Mouse (Mus musculus) retina, postnatal 1 day (tissue): Measurements from ENCODE around the gene Phykpl.
A peak's percentile ranks its signal among the peaks of the same experiment; 100 is the strongest.
"Not testable (repeated sequence)": the region's sequence is repeated elsewhere in the genome, so short reads cannot be mapped to it uniquely, and the experiment has no call there.

Experiments
- DNase-seq: peaks from one replicate; pipeline ENCODE4 v3.0.0-alpha.2; 2012

The Phykpl gene

GRCm38 (mm10) chr11:51587059-51587458 is 2.5 kb downstream of the Phykpl start:
- no peak for DNase-seq

GRCm38 (mm10) chr11:51588833-51589232 is 4.3 kb downstream of the Phykpl start:
- no peak for DNase-seq

DNA sequence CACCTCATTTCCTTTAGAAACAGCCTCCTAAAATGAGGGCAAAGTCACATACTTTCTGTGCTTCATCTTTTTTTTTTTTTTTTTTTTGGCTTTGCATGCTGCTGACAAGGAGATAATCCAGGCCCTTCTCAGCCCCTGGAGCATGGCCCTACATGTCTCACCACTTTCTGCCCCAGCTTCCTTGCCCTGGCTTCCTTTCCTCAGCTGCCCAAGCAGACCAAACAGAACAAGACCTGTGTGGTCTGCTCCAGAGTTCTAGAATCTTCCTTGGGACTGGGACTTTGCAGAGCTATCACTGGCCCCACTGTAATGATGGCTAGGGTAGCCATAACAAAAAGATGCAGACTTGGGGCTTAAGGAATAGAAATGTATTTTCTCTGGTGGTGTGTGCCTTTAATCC is 5.4 kb downstream of the Phykpl start:
- no peak for DNase-seq

- no peak for DNase-seq
Observed at GRCm38 (mm10) chr11:51591168-51591567, 6.6 kb downstream of the Phykpl start.

- DNase-seq, result no peak
Observed at GRCm38 (mm10) chr11:51591915-51592314, 7.4 kb downstream of the Phykpl start.

GRCm38 (mm10) chr11:51593368-51593767 is 8.8 kb downstream of the Phykpl start:
- no peak for DNase-seq

DNA sequence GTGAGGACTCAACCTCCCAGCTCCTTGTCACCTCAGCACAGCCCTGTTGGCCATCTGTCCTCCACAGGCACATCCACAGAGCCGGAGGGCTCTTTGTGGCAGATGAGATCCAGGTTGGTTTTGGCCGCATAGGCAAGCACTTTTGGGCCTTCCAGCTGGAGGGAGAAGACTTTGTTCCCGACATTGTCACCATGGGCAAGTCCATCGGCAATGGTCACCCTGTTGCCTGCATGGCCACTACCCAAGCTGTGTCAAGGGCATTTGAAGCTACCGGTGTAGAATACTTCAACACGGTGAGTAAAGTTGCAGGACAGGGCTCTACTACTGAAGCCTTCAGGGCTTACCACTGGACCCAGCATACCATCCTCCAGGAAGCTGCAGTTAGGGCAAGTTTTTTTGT is 9.3 kb downstream of the Phykpl start:
- DNase-seq, result no peak

- DNase-seq, result no peak
Observed at GRCm38 (mm10) chr11:51594715-51595350, 10.3 kb downstream of the Phykpl start.

DNA sequence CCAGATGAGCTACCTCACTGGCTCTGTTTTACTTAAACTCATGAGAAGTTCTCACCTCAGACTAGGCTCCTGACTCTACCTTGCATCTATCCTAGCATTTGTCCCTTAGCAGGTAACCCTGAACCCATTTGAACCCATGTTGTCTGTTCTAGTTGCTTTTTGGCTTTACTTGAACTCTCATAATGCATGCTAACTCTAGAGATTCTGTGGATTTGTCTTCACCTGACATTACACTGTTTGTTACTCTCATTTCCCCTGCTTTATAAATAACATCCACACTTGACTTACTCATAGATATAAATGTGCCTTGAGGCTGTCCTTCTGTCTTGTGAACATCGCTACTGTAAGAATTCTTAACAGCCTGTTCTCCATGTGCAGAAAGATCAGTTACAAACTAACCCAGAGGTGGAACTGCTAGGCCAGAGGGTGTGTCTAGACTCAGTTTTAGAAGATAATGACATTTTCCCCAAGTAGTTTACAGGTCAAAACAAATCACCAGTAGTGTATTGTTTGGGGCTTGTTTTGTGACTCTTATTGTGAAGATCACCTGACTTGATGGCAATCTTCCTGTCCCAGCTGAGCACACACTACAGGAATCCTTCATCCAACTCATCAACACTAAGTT is 11.0 kb downstream of the Phykpl start:
- DNase-seq, result no peak

- no peak for DNase-seq
Observed at GRCm38 (mm10) chr11:51597553-51597952, 13.0 kb downstream of the Phykpl start.

- no peak for DNase-seq
Observed at GRCm38 (mm10) chr11:51602253-51602652, 17.7 kb downstream of the Phykpl start.

- DNase-seq, result peak; percentile 86
Observed at GRCm38 (mm10) chr11:51605602-51606446, 21.3 kb downstream of the Phykpl start.

GRCm38 (mm10) chr11:51606447-51607095 is 22.0 kb downstream of the Phykpl start, which contains the start of gene Hnrnpab:
Hnrnpab (minus strand) TSS chr11:51606847.
- DNase-seq, result peak; percentile 99

DNA sequence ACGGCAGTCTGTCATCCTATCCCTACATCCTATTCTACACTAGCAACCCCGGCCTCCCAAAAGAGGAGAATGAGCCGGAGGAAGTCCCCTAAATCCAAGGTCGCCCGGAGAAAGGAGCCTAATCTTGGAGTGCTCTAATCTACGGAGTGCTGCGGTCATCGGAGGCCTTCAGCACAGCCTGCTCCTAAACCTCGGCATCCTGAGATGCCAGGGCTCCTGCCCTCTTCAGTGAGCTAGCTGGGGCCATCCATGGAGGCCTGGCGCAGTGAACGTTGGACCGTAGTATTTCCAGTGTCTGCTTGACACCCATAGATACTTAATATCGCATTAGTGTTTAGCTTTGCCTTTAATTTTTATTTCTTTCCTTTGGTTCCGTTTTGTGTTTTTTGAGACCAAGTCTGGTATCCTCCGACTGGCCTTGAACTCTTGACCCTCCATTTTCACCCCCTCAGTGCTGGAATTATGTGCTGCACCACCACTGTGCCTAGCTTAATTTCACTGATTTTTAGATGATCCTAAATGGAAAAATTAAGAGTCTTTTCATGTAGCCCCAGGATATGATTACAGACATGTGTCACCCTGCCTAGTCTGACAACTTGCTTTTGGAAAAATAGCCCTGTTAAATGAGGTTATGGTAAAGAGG is 22.7 kb downstream of the Phykpl start:
- no peak for DNase-seq

GRCm38 (mm10) chr11:51609266-51609909 is 24.8 kb downstream of the Phykpl start:
- DNase-seq, result no peak

- DNase-seq, result not testable (repeated sequence)
Observed at GRCm38 (mm10) chr11:51609940-51610339, 25.4 kb downstream of the Phykpl start.

DNA sequence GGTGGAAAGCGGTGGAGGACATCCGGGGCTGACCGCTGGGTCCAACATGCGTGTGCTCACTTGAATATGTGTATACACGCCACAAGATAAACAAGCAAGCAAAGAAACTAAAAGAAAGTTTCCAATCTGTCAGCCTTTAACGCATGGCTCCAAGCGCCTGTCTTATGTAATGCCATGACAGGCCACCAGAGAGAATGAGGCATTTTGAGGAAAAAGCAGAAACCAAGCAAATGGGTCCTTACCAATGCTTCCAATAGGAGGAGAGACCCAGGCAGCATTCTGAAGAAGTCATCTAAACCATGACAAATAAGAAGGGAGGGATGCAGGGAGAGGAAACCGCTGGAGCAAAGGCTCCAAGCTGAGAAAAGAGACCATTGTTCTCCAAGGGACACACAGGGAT is 29.7 kb downstream of the Phykpl start:
- DNase-seq, result no peak

GRCm38 (mm10) chr11:51615129-51615528 is 30.6 kb downstream of the Phykpl start:
- no peak for DNase-seq

GRCm38 (mm10) chr11:51615601-51616000 is 31.0 kb downstream of the Phykpl start:
- DNase-seq, result peak; percentile 80

DNA sequence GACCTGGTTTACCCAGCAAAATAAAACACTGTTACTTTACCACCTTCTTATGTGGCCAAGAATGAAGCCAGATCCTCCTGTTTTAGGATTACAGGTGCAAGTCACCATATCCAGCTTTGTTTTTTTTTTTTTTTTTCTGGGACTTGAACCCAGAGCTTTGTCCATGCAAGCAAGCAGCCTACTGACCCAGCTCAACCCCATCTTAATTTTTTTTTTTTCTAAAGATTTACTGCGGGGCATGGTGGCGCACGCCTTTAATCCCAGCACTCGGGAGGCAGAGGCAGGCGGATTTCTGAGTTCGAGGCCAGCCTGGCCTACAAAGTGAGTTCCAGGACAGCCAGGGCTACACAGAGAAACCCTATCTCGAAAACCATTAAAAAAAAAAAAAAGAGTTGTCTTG is 31.6 kb downstream of the Phykpl start:
- DNase-seq, result not testable (repeated sequence)

GRCm38 (mm10) chr11:51617693-51618092 is 33.1 kb downstream of the Phykpl start:
- peak; percentile 83 for DNase-seq

- DNase-seq, result no peak
Observed at GRCm38 (mm10) chr11:51618894-51619408, 34.4 kb downstream of the Phykpl start.
